Mouse (Mus musculus): Measurements from ENCODE around the gene Cenpv.

DNA sequence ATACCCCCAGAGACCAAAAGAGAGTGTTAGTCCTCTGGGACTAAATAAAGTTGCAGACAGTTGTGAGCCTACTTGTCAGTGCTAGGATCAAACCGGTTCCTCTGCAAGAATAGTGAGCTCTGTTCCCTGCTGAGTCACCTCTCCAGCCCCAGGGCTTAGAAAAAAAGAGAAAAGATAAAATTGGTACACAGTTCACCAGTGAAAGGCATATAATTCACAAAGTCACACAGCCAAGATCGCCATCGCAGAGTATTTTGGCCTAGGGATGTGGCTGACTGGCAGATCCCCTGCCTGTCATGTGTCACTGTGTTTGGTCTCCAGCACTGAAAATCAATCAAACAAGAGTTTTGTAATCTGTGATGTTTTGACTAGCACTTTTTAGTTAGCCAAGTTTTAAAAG lies 29.2 kb upstream of the Cenpv start:
- TF ChIP-seq TCF12 (IDR thresholded peaks at IDR 0.05; ENCODE audit: insufficient read depth, poor library complexity, severe bottlenecking), result no peak
- TF ChIP-seq POLR2A (IDR thresholded peaks at IDR 0.05; ENCODE audit: insufficient read length, low read depth), result no peak
- no peak for TF ChIP-seq USF1 (IDR thresholded peaks at IDR 0.05; ENCODE audit: low read depth)
- no peak for TF ChIP-seq E2F4 (IDR thresholded peaks at IDR 0.05; ENCODE audit: insufficient read depth)
- TF ChIP-seq MAX (IDR thresholded peaks at IDR 0.05; ENCODE audit: low read depth), result no peak
- no peak for TF ChIP-seq SRF (IDR thresholded peaks at IDR 0.05; ENCODE audit: control insufficient read depth, insufficient read length, low read depth)
- TF ChIP-seq CEBPB (IDR thresholded peaks at IDR 0.05; ENCODE audit: insufficient read depth, poor library complexity, severe bottlenecking), result no peak
